Comparison of ENCODE assay signal across 9 mouse cellular contexts in the genomic region with DNA sequence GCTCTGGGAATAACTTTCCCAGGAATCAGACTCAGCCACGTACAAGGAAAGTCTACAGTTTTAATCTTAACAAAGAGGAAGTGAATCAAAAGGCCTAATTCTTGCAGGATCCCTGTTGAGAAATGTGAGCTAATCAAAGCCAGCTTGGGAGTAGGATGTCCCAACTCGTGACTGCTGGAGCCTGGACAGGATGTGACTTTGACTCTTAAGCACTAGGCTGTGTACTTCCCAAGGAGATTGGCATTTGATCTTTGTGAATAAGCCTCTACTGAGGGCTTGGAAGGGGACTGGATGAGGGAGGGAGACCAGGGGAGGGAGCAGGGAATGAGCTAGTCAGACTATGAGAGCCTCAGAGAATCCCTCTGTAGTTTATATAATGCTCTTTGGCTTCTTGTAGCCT. TPM values are rescaled to one million over a fixed set of nuclear protein-coding genes. Genes with fewer than 3 reads are reported as not detected.
DNase-seq lines count a peak whose midpoint lies in the region; ATAC-seq lines count a peak whose summit lies in the region.
"Had no signal": no experiment of that assay in that cellular context is flagged by ENCODE, and none has a peak within 500 bp of the region (broad histone marks: within the 10 kb centered on the region; RNA-seq: fewer than 3 reads in every experiment).

No protein-coding gene starts in this region.

- H3K27me3 ChIP-seq in forebrain, embryonic 15.5 days, result no peaks in the 10 kb centered on the region
- H3K27me3 ChIP-seq: midbrain, embryonic 12.5 days had no signal

- no peak overlapping the region for H3K4me2 ChIP-seq in forebrain, embryonic 15.5 days (replicated peaks)
- H3K4me2 ChIP-seq: midbrain, embryonic 12.5 days had no signal

- H3K36me3 ChIP-seq in forebrain, embryonic 15.5 days, result no peaks in the 10 kb centered on the region

- H3K27ac ChIP-seq in forebrain, embryonic 15.5 days (replicated peaks), result no peak overlapping the region
- H3K27ac ChIP-seq: midbrain, embryonic 12.5 days had no signal

- no peak overlapping the region for H3K4me3 ChIP-seq in forebrain, embryonic 15.5 days
- H3K4me3 ChIP-seq: midbrain, embryonic 12.5 days had no signal

- WGBS in forebrain, embryonic 15.5 days, result 14% methylated on average over 2 of the region's 2 CpGs

- H3K9ac ChIP-seq in forebrain, embryonic 15.5 days (replicated peaks), result no peak overlapping the region
- H3K9ac ChIP-seq: midbrain, embryonic 12.5 days had no signal

- 0 out of 2 replicates have a peak, but pooled peaks cover 3% of the 10 kb centered on the region for H3K4me1 ChIP-seq in forebrain, embryonic 15.5 days

- no peak for ATAC-seq in inflammation-experienced regulatory T-cells, adult 6 months
- ATAC-seq in monocyte, adult 5-6 weeks (replicated peaks; ENCODE audit: insufficient number of reproducible peaks, low FRiP score, low TSS enrichment, poor library complexity, severe bottlenecking), result no peak
- no peak for ATAC-seq in forebrain, embryonic 15.5 days (replicated peaks)

- H3K9me3 ChIP-seq in forebrain, embryonic 15.5 days, result no peaks in the 10 kb centered on the region
- H3K9me3 ChIP-seq: midbrain, embryonic 12.5 days had no signal

- DNase-seq in adrenal gland, adult 2 months, result peak; percentile 51
- no peak for DNase-seq in adrenal gland, postnatal 36 days
- DNase-seq in urinary bladder, adult 2 months (ENCODE audit: low spot score), result peak; percentile 8
- no peak for DNase-seq in urinary bladder, postnatal 10 days (ENCODE audit: low spot score)
- peak; percentile 49 for DNase-seq in heart, postnatal 4 days

RNA-seq across cellular contexts. Expression of gene D630039A03Rik, which starts 50.0 kb away (rescaled TPM):
- 10 to 100 TPM; 11.5 to 11.6 TPM for total RNA-seq in adrenal gland, adult 2 months (2021)
- polyA plus RNA-seq in adrenal gland, adult 2 months (2012; rRNA removed), result 3.8 and 4.9 TPM in 2 replicates
- 10 to 100 TPM in 1 of 2 experiments, 1 to 10 TPM in 1; 9.8 to 15.0 TPM for total RNA-seq in adrenal gland, postnatal 36 days (2021)
- 3.9 and 4.3 TPM in 2 replicates for polyA plus RNA-seq in urinary bladder, adult 2 months (2012; rRNA removed)
- not detected for total RNA-seq in heart, postnatal 4 days (2021)
- 10 to 100 TPM in 2 of 3 experiments, 1 to 10 TPM in 1; 8.9 to 18.3 (median 18.2) TPM for polyA plus RNA-seq in inflammation-experienced regulatory T-cells, adult 6 months (2017; shearing (Covaris generic))
- total RNA-seq in monocyte, adult 5-6 weeks (2017), result 0.19 TPM in 1 of 3 replicates, not detected in the others
- polyA plus RNA-seq in forebrain, embryonic 15.5 days (2015; fragmentation: Nextera tagmentation; extraction: Ambion mirVana), result not detected in 2 replicates

Comparison
In these comparisons a context has a peak if more than half of its experiments do, and no peak if none do; other contexts are left out.
1. DNase-seq: peak in adrenal gland, adult 2 months (single experiment), urinary bladder, adult 2 months (single experiment) and heart, postnatal 4 days (single experiment); none in adrenal gland, postnatal 36 days (0 of 2) and urinary bladder, postnatal 10 days (single experiment).